Mouse (Mus musculus): ENCODE results near the gene Grsf1.

DNA sequence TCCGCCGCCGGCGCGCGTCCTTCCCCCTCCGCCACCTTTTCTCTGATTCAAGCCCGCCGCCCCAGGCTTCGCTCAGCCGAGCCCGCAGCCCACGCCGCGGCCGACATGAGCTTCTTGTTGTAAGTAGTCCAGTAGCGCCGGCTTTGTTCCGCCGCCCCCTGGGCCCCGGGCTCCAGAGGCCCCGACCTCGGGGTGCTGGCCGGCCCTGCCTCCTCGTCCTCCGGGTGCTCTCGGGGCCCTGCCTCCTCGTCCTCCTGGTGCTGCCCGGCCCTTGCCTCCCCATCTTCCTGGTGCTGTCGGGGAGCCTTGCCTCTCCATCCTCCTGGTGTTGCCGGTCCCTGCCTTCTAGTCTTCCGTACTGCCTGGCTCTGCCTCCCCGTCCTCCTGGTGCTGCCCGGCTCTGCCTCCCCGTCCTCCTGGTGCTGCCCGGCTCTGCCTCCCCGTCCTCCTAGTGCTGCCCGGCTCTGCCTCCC lies 45.1 kb upstream of the Grsf1 start:
- TF ChIP-seq CTCF (IDR thresholded peaks at IDR 0.05; ENCODE audit: low read depth) (no peak), EP300 (IDR thresholded peaks at IDR 0.05; ENCODE audit: low read depth) (no peak)
